Mouse (Mus musculus) small intestine, adult 2 months (tissue): ENCODE results near the gene S100a8. TPM values are rescaled to one million over a fixed set of nuclear protein-coding genes. Genes with fewer than 3 reads are reported as not detected.

Experiments used
- H3K27ac ChIP-seq: fragments of 200-500 bp; 2 replicates; pipeline ENCODE4 v1.5.1; 2012; ENCODE audit warnings: low read depth, low read length, control low read depth, inconsistent platforms; ENCODE audit not compliant: insufficient read depth
- H3K27me3 ChIP-seq: fragments of 200-500 bp; 2 replicates; pipeline ENCODE4 v1.6.1; 2012; ENCODE audit warnings: mild to moderate bottlenecking, moderate library complexity, low read length, inconsistent platforms; ENCODE audit not compliant: control insufficient read depth, insufficient read depth
- H3K36me3 ChIP-seq: fragments of 200-500 bp; 2 replicates; pipeline ENCODE4 v1.6.1; 2012; ENCODE audit warnings: mild to moderate bottlenecking, low read length, control low read depth, inconsistent platforms; ENCODE audit not compliant: control insufficient read depth, insufficient read depth
- H3K4me1 ChIP-seq: fragments of 200-500 bp; 2 replicates; pipeline ENCODE4 v1.6.1; 2012; ENCODE audit warnings: low read length, inconsistent platforms, mixed read lengths; ENCODE audit not compliant: control insufficient read depth, insufficient read depth, insufficient read length
- H3K4me3 ChIP-seq: fragments of 200-500 bp; 2 replicates; pipeline ENCODE4 v1.5.1; 2012; ENCODE audit warnings: low read depth, mild to moderate bottlenecking, control low read depth, inconsistent platforms, low read length, moderate library complexity
- CTCF ChIP-seq: fragments of 200-500 bp; IDR thresholded peaks from 2 replicates; pipeline ENCODE4 v1.5.1; 2012; ENCODE audit warnings: low read depth, mild to moderate bottlenecking, control low read depth, inconsistent platforms, low read length, moderate library complexity, mixed read lengths; ENCODE audit not compliant: insufficient replicate concordance, insufficient read length; ENCODE audit errors: extremely low read depth
- POLR2A ChIP-seq: fragments of 200-500 bp; IDR thresholded peaks from 2 replicates; pipeline ENCODE4 v1.6.1; 2012; ENCODE audit warnings: low read depth, mild to moderate bottlenecking, control low read depth, inconsistent platforms, low read length, moderate library complexity
- WGBS: fragments of 180-500 bp; shearing (Covaris S2); methylation state at CpG from one replicate; pipeline ENCODE4 v1.1.7; 2018; 5-methylcytosine and 5-hydroxymethylcytosine counted together
- polyA plus RNA-seq: library from polyadenylated mRNA; depleted of rRNA; stranded (reverse); fragments of >200 nt; gene quantifications from 2 replicates; pipeline ENCODE4 v1.2.3, GENCODE M21; 2012; rRNA removed

The S100a8 gene
- polyA plus RNA-seq, 1 experiment: not detected

- no peaks in the 10 kb centered on the region for H3K27me3 ChIP-seq
- no peaks in the 10 kb centered on the region for H3K36me3 ChIP-seq
- no peaks in the 10 kb centered on the region for H3K4me1 ChIP-seq
- 34% methylated on average over 3 of the region's 3 CpGs for WGBS
- TF ChIP-seq POLR2A: no peak
- H3K4me3 ChIP-seq: no peak overlapping the region
- no peak overlapping the region for H3K27ac ChIP-seq
These were observed 9.9 kb downstream of the S100a8 start for GRCm38 (mm10) chr3:90678656-90679055.

- Histone ChIP-seq H3K27ac (no peak overlapping the region), H3K36me3 (no peaks in the 10 kb centered on the region), H3K4me3 (no peak overlapping the region), H3K27me3 (no peaks in the 10 kb centered on the region), H3K4me1 (no peaks in the 10 kb centered on the region)
- TF ChIP-seq POLR2A (no peak), CTCF (no peak)
- WGBS: 88% methylated on average over 3 of the region's 3 CpGs
These were observed 15.2 kb downstream of the S100a8 start for GRCm38 (mm10) chr3:90683929-90684328.

GRCm38 (mm10) chr3:90686835-90687234 is 18.1 kb downstream of the S100a8 start:
- 69% methylated on average over 2 of the region's 2 CpGs for WGBS

GRCm38 (mm10) chr3:90693496-90693895 is 24.7 kb downstream of the S100a8 start:
- H3K36me3 ChIP-seq: no peaks in the 10 kb centered on the region
- 73% methylated on average over 2 of the region's 2 CpGs for WGBS
- no peak overlapping the region for H3K4me3 ChIP-seq
- TF ChIP-seq CTCF (no peak), POLR2A (no peak)
- no peak overlapping the region for H3K27ac ChIP-seq
- no peaks in the 10 kb centered on the region for H3K4me1 ChIP-seq
- no peaks in the 10 kb centered on the region for H3K27me3 ChIP-seq

More at GRCm38 (mm10) chr3:90686835-90687234, 18.1 kb downstream of the S100a8 start:
- no peaks in the 10 kb centered on the region for H3K36me3 ChIP-seq
- no peaks in the 10 kb centered on the region for H3K27me3 ChIP-seq
- no peaks in the 10 kb centered on the region for H3K4me1 ChIP-seq
- H3K27ac ChIP-seq: no peak overlapping the region
- no peak for TF ChIP-seq POLR2A
- TF ChIP-seq CTCF: no peak
- H3K4me3 ChIP-seq: no peak overlapping the region

- no peak for TF ChIP-seq CTCF
- TF ChIP-seq POLR2A: no peak
- H3K4me1 ChIP-seq: no peaks in the 10 kb centered on the region
- no peak within 1 kb of the TSS for H3K27ac ChIP-seq
- no peaks in the 10 kb centered on the region for H3K27me3 ChIP-seq
- no peaks in the 10 kb centered on the region for H3K36me3 ChIP-seq
- no peak within 1 kb of the TSS for H3K4me3 ChIP-seq
- 49% methylated on average over 3 of the region's 3 CpGs for WGBS
These were observed 26.8 kb downstream of the S100a8 start, which contains the start of gene S100a9 for GRCm38 (mm10) chr3:90695613-90696012. Gene S100a9 (minus strand): TSS chr3:90695721.

GRCm38 (mm10) chr3:90702244-90702643 is 33.5 kb downstream of the S100a8 start:
- WGBS: 73% methylated on average over 2 of the region's 2 CpGs

DNA sequence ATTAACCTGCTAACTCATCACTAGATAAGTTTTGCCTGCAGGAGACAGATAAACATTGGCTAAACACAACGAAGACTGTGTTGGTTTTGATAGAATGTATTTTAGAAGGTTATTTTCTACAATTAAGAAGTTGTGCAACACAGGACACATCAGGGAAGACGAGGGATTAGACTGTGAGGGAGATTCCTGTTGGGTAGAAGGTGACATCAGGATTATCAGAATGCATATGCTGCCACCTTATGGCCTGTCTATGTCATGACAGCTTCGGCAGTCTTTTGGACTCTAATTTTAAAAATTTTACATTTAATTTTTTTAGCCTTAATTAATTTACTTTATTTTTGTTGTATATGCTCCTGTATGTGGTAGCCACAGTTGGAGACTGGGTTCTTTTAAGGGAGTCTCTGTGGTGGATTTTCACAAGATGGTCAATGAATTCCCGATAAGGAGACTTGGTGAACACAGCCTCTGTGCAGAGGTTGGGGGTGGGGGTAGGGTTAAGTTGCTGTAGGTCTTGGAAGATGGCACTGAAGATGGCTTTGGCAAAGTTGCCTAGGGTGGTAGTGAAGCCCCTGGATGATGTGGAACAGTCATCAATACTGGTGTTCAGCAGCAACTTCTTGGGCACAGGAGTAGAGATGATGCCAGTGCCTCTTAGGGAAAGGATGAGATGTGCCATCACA is 39.9 kb downstream of the S100a8 start:
- Histone ChIP-seq H3K27ac (no peak overlapping the region), H3K27me3 (no peaks in the 10 kb centered on the region; the same call in 1 of the 2 replicates), H3K36me3 (no peaks in the 10 kb centered on the region), H3K4me3 (no peak overlapping the region), H3K4me1 (no peaks in the 10 kb centered on the region)
- no peak for TF ChIP-seq POLR2A
- TF ChIP-seq CTCF: no peak
- WGBS: 15% methylated on average over 4 of the region's 4 CpGs

More at GRCm38 (mm10) chr3:90702244-90702643, 33.5 kb downstream of the S100a8 start:
- no peaks in the 10 kb centered on the region for H3K36me3 ChIP-seq
- no peaks in the 10 kb centered on the region; the same call in 1 of the 2 replicates for H3K27me3 ChIP-seq
- TF ChIP-seq CTCF (no peak), POLR2A (no peak)
- H3K27ac ChIP-seq: no peak overlapping the region
- no peaks in the 10 kb centered on the region for H3K4me1 ChIP-seq
- H3K4me3 ChIP-seq: no peak overlapping the region

DNA sequence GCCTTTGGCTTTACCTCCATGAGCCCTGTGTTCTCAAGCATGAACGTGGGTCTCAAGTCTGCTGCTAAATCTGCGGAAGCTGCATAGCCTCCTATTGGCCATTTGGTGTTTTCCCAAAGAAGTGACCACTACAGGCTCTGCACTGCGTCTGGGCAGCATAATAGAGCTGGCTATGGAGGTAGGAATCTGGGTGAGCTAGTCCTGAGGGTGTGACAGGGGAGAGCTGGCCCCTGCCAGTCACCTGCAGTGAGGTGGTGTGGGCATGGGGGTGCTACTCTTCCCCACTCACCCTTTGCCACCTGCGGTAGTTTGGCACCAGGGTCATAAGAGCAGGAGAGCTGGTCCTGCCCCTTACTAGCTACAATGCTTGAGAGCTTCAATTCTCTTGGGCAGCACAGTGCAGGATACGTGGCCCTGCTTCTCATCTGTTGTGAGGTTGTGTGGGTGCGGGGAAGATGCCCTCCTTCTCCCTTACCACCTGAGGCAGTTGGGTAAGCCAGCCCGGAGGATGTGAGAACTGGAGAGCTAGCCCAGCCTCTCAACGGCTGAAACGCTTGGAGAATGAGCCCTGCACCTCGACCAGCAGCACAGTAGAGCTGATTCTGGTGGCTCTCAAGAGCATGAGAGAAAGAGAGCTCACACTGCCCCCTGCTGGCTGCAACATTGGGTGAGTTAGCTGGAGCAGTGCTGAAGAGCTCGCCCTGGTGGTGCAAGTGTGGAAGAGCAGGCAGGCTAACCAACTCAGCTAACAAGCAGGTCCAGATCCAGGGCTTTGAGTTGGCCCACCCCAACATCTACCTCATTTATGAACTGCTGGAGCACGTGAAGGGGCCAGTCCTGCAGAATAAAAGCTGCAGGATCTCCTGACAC is 41.0 kb downstream of the S100a8 start:
- H3K4me3 ChIP-seq: no peak overlapping the region
- TF ChIP-seq CTCF (peak; percentile 99), POLR2A (no peak)
- no peaks in the 10 kb centered on the region for H3K27me3 ChIP-seq
- no peaks in the 10 kb centered on the region for H3K4me1 ChIP-seq
- H3K36me3 ChIP-seq: no peaks in the 10 kb centered on the region
- 42% methylated on average over 12 of the region's 12 CpGs for WGBS
- H3K27ac ChIP-seq: no peak overlapping the region

Other genes starting within 250 kb of the S100a8 start
- gene Ints3, start 235.4 kb upstream of the S100a8 start, polyA plus RNA-seq: 13.6 and 22.4 TPM in 2 replicates
- 5.1 and 5.9 TPM in 2 replicates for gene Npr1, start 203.1 kb upstream of the S100a8 start, polyA plus RNA-seq
- gene Ilf2, start 192.9 kb upstream of the S100a8 start, polyA plus RNA-seq: 4.3 and 5.9 TPM in 2 replicates
- 3.4 and 7.1 TPM in 2 replicates for gene Snapin, start 177.9 kb upstream of the S100a8 start, polyA plus RNA-seq
- 14.3 and 22.3 TPM in 2 replicates for gene Chtop, start 159.5 kb upstream of the S100a8 start, polyA plus RNA-seq
- gene S100a1, start 154.6 kb upstream of the S100a8 start, polyA plus RNA-seq: 20.2 and 26.8 TPM in 2 replicates
- 8.5 and 9.7 TPM in 2 replicates for gene S100a13, start 154.5 kb upstream of the S100a8 start, polyA plus RNA-seq
- gene S100a14, start 142.1 kb upstream of the S100a8 start, polyA plus RNA-seq: 1.3 and 2.8 TPM in 2 replicates
- 44.9 and 65.1 TPM in 2 replicates for gene S100a16, start 131.7 kb upstream of the S100a8 start, polyA plus RNA-seq
- not detected in 2 replicates for gene S100a3, start 108.4 kb upstream of the S100a8 start, polyA plus RNA-seq
- not detected in 2 replicates for gene S100a2, start 78.7 kb upstream of the S100a8 start, polyA plus RNA-seq
- gene Gm42674, start 67.1 kb upstream of the S100a8 start, polyA plus RNA-seq: not detected in 2 replicates
- gene S100a4, start 65.2 kb upstream of the S100a8 start, polyA plus RNA-seq: 1.8 and 3.7 TPM in 2 replicates
- gene S100a5, start 60.5 kb upstream of the S100a8 start, polyA plus RNA-seq: not detected in 2 replicates
- gene S100a6, start 56.1 kb upstream of the S100a8 start, polyA plus RNA-seq: 234 and 369 TPM in 2 replicates
- 0.11 TPM in 1 of 2 replicates, not detected in the other for gene S100a7a, start 15.0 kb upstream of the S100a8 start, polyA plus RNA-seq
- 0.44 TPM in 1 of 2 replicates, not detected in the other for gene S100a9, start 26.7 kb downstream of the S100a8 start, polyA plus RNA-seq
- gene Pglyrp4, start 57.9 kb downstream of the S100a8 start, polyA plus RNA-seq: not detected in 2 replicates
- gene Gm5849, start 108.9 kb downstream of the S100a8 start, polyA plus RNA-seq: not detected in 2 replicates